Mouse (Mus musculus) cerebellum, adult 2 months (tissue): ENCODE measurements around the gene Cdk15.

Experiments
- CTCF ChIP-seq: fragments of 200-500 bp; IDR thresholded peaks from 2 replicates; pipeline ENCODE4 v1.5.1; 2011; ENCODE audit warnings: low read depth, mild to moderate bottlenecking, control low read depth, low read length, moderate library complexity, borderline replicate concordance; ENCODE audit not compliant: insufficient read depth
- POLR2A ChIP-seq: fragments of 200-500 bp; IDR thresholded peaks from 2 replicates; pipeline ENCODE4 v1.6.1; 2011; ENCODE audit warnings: low read length, control low read depth, borderline replicate concordance; ENCODE audit not compliant: insufficient read depth

DNA sequence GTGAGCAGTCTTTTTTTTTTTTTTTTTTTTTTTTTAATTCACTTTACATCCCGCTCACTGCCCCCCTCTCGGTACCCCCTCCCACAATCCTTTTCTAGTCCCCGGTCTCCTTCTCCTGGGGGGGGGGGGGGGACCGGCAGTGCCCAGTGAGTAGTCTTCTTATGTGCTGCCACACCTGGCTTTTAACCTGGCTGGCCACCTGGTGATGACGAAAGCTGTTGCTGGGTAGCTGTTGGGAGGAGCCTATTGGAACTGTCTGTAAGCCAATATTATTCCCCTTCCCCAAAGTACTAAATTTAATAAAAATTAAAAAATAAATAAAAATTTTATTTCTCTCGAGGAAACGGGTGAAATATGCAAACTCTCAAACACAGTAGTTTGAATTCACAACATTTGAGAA is 3.9 kb upstream of the Cdk15 start:
- no peak for TF ChIP-seq POLR2A
- TF ChIP-seq CTCF: no peak
